Mouse (Mus musculus) heart, embryonic 15.5 days (tissue): Measurements from ENCODE around the gene Dst. TPM values are rescaled to one million over a fixed set of nuclear protein-coding genes. Genes with fewer than 3 reads are reported as not detected.

Experiments used
- ATAC-seq: fragments of 200-750 bp; cut with Nextera tagmentation; replicated peaks from 2 replicates; pipeline ENCODE4 v1.8.0; 2017; ENCODE audit warnings: low read depth, moderate TSS enrichment; ENCODE audit not compliant: insufficient number of reproducible peaks, insufficient read depth, low FRiP score
- H3K27ac ChIP-seq: fragments of 300-500 bp; sonication (generic); 2 replicates; pipeline ENCODE4 v1.5.1; 2015; ENCODE audit warnings: mild to moderate bottlenecking, inconsistent platforms
- H3K27me3 ChIP-seq: fragments of 300-500 bp; sonication (generic); 2 replicates; pipeline ENCODE4 v1.6.1; 2015; ENCODE audit warnings: inconsistent platforms
- H3K36me3 ChIP-seq: fragments of 300-500 bp; sonication (generic); 2 replicates; pipeline ENCODE4 v1.6.1; 2015; ENCODE audit warnings: mild to moderate bottlenecking, inconsistent platforms
- H3K4me1 ChIP-seq: fragments of 300-500 bp; sonication (generic); replicated peaks from 2 replicates; pipeline ENCODE4 v1.6.1; 2015; ENCODE audit warnings: inconsistent platforms
- H3K4me2 ChIP-seq: fragments of 300-500 bp; sonication (generic); 2 replicates; pipeline ENCODE4 v1.6.1; 2015; ENCODE audit warnings: inconsistent platforms, mild to moderate bottlenecking, moderate library complexity
- H3K4me3 ChIP-seq: fragments of 300-500 bp; sonication (generic); 2 replicates; pipeline ENCODE4 v1.5.1; 2015; ENCODE audit warnings: mild to moderate bottlenecking, inconsistent platforms
- H3K9ac ChIP-seq: fragments of 300-500 bp; sonication (generic); 2 replicates; pipeline ENCODE4 v1.6.1; 2015; ENCODE audit warnings: mild to moderate bottlenecking, inconsistent platforms
- H3K9me3 ChIP-seq: fragments of 300-500 bp; sonication (generic); replicated peaks from 2 replicates; pipeline ENCODE4 v1.6.1; 2016; ENCODE audit warnings: inconsistent platforms
- WGBS: fragments of 180-500 bp; shearing (Covaris S2); methylation state at CpG from one replicate; pipeline ENCODE4 v1.1.7; 2015; ENCODE audit warnings: mixed read lengths; 5-methylcytosine and 5-hydroxymethylcytosine counted together
- polyA plus RNA-seq: library from polyadenylated mRNA; unstranded; fragments of >200 nt; fragmentation: Nextera tagmentation; extraction: Ambion mirVana; gene quantifications from 2 replicates; pipeline ENCODE4 v1.2.1, GENCODE M21; 2015

Gene Dst
- polyA plus RNA-seq, 1 experiment from 2014 or later = 21.4 TPM

DNA sequence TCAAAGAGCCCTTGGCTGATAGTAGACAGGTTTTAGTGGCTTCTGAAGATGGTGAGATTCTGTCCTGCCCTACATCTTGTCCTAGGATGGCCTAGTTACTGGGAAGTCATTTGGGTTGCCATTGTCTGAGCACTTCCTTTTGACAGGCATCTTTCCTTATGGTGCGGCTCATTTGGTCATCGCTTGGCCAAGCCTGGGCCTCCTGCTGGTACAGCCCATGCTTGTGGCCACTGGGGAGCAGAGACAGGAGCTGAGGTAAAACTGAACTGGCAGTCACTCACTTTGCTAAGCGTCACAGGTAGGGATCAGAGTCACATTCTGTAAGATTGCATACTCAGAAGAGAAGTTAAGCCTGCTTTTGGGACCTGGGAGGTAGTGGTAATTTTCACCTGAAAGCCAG lies 24.2 kb downstream of the Dst start:
- ATAC-seq = no peak
- no peaks in the 10 kb centered on the region for H3K36me3 ChIP-seq
- WGBS = 89% methylated on average over 3 of the region's 3 CpGs
- H3K4me1 ChIP-seq = 0 out of 2 replicates have a peak, but pooled peaks cover 2% of the 10 kb centered on the region
- H3K4me2 ChIP-seq = no peak overlapping the region
- H3K27ac ChIP-seq = no peak overlapping the region
- no peaks in the 10 kb centered on the region for H3K27me3 ChIP-seq
- H3K9ac ChIP-seq = no peak overlapping the region
- H3K9me3 ChIP-seq = no peaks in the 10 kb centered on the region
- H3K4me3 ChIP-seq = no peak overlapping the region

- Histone ChIP-seq H3K27ac (no peak overlapping the region), H3K4me2 (no peak overlapping the region), H3K36me3 (no peaks in the 10 kb centered on the region), H3K4me1 (0 out of 2 replicates have a peak, but pooled peaks cover 2% of the 10 kb centered on the region), H3K9ac (no peak overlapping the region), H3K27me3 (no peaks in the 10 kb centered on the region), H3K9me3 (no peaks in the 10 kb centered on the region), H3K4me3 (no peak overlapping the region)
- WGBS = 74% methylated on average over 14 of the region's 14 CpGs
- no peak for ATAC-seq
Observed at GRCm38 (mm10) chr1:33932845-33933499, 24.9 kb downstream of the Dst start.

GRCm38 (mm10) chr1:33935946-33936345 lies 27.9 kb downstream of the Dst start:
- ATAC-seq = no peak
- Histone ChIP-seq H3K4me3 (no peak overlapping the region), H3K36me3 (no peaks in the 10 kb centered on the region), H3K9ac (no peak overlapping the region), H3K4me1 (0 out of 2 replicates have a peak, but pooled peaks cover 2% of the 10 kb centered on the region), H3K9me3 (no peaks in the 10 kb centered on the region), H3K27ac (no peak overlapping the region), H3K27me3 (no peaks in the 10 kb centered on the region), H3K4me2 (no peak overlapping the region)
- WGBS = 61% methylated on average over 3 of the region's 3 CpGs

DNA sequence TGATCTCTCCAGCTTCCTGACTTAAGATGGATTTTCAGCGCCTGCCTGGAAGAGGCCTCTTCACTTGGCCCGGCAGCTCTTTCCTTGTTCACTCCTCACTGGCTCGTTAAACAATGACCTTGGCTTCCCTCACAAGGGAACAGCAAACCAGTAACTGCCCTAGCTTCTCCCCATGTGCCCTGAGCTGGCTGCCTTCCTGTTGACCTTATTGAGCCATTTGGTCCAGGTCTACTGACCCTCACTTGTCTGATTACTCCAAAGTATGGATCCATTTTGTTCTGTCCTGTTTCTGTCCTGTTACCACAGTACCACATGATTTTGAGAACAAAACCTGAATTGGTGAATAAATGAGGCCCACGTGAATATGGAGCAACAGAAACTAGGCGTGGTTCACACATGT lies 31.8 kb downstream of the Dst start:
- Histone ChIP-seq H3K9me3 (no peaks in the 10 kb centered on the region), H3K4me1 (peaks cover 6% of the 10 kb centered on the region; the same call in 1 of the 2 replicates), H3K36me3 (no peaks in the 10 kb centered on the region), H3K27ac (no peak overlapping the region), H3K4me2 (no peak overlapping the region), H3K4me3 (no peak overlapping the region), H3K9ac (no peak overlapping the region), H3K27me3 (no peaks in the 10 kb centered on the region)
- no peak for ATAC-seq
- 74% methylated on average over 5 of the region's 5 CpGs for WGBS

GRCm38 (mm10) chr1:33940364-33940928 lies 32.4 kb downstream of the Dst start:
- no peaks in the 10 kb centered on the region for H3K27me3 ChIP-seq
- H3K4me3 ChIP-seq = no peak overlapping the region
- no peaks in the 10 kb centered on the region for H3K9me3 ChIP-seq
- H3K27ac ChIP-seq = no peak overlapping the region
- ATAC-seq = no peak
- WGBS = 84% methylated on average over 11 of the region's 11 CpGs
- no peak overlapping the region for H3K9ac ChIP-seq
- H3K36me3 ChIP-seq = no peaks in the 10 kb centered on the region
- H3K4me1 ChIP-seq = peaks cover 11% of the 10 kb centered on the region
- H3K4me2 ChIP-seq = no peak overlapping the region

- no peak overlapping the region for H3K27ac ChIP-seq
- H3K27me3 ChIP-seq = no peaks in the 10 kb centered on the region
- peaks cover 29% of the 10 kb centered on the region for H3K4me1 ChIP-seq
- no peak overlapping the region for H3K4me3 ChIP-seq
- H3K9ac ChIP-seq = no peak overlapping the region
- 87% methylated on average over 8 of the region's 8 CpGs for WGBS
- no peaks in the 10 kb centered on the region for H3K36me3 ChIP-seq
- ATAC-seq = no peak
- no peaks in the 10 kb centered on the region for H3K9me3 ChIP-seq
- no peak overlapping the region for H3K4me2 ChIP-seq
Observed at GRCm38 (mm10) chr1:33942638-33943037, 34.6 kb downstream of the Dst start.

DNA sequence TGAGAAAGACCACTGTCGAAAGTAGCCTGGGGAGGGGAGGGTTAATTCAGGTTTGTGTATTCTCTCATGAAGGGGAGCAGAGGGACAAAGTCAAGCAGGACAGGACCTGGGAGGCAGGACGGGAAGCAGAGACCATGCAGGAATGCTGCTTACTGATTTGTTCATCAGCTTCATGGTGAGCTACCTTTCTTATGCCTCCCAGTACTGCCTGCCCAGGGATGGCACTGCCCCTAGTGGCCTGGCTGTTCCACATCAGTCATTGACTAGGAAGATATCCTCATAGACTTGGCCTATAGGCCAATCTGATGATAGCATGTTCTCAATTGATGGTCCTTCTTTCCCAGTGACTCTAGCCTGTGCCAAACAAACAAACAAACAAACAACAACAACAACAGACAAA lies 35.9 kb downstream of the Dst start:
- Histone ChIP-seq H3K4me1 (peaks cover 32% of the 10 kb centered on the region), H3K4me2 (no peak overlapping the region), H3K9ac (no peak overlapping the region), H3K4me3 (no peak overlapping the region), H3K9me3 (no peaks in the 10 kb centered on the region), H3K27me3 (no peaks in the 10 kb centered on the region), H3K27ac (no peak overlapping the region), H3K36me3 (no peaks in the 10 kb centered on the region)
- no peak for ATAC-seq
- 88% methylated on average over 2 of the region's 2 CpGs for WGBS

DNA sequence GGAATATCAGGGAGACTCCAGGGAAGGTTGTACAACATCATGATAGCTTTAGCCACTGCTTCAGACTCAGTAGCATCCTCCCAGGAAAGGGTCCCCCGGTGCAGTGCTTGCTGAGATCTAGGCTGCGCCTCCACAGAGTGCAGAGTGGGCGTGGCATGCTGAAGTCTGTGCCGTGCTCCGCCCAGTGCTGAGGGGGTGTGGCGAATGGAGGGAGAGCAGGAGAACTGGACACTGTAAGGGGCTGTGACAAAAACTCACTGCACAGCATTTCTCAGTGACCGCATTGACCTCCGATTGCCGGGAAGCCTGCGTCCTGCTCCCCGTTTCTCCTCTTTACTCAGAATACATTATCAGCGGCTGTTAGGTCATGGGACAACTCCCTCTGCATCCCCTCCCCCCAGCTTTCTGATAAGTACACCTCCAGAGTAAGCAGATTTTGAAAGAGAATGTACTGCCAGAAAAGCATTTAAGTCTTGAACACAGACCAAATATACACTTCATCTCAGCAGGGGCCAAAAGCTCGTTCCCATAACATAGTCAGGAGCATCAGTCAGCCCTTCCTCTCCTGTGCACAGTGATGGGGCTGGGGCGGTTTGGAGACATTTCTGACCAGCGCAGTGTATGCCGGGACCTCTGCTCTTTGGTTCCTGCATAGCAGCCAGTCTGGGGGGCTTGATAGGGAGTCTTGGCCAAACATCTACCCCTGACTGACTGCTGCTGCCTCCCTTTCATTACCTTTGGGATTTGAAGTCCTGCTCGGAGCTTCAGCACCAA lies 37.1 kb downstream of the Dst start:
- Histone ChIP-seq H3K27ac (peak overlapping the region; percentile 65), H3K9me3 (no peaks in the 10 kb centered on the region), H3K9ac (peak overlapping the region; percentile 33; the same call in 1 of the 2 replicates), H3K4me1 (peaks cover 32% of the 10 kb centered on the region), H3K27me3 (no peaks in the 10 kb centered on the region), H3K4me2 (peak overlapping the region; percentile 61), H3K36me3 (no peaks in the 10 kb centered on the region), H3K4me3 (peak overlapping the region; percentile 38)
- 34% methylated on average over 17 of the region's 17 CpGs for WGBS
- ATAC-seq = peak; percentile 91

DNA sequence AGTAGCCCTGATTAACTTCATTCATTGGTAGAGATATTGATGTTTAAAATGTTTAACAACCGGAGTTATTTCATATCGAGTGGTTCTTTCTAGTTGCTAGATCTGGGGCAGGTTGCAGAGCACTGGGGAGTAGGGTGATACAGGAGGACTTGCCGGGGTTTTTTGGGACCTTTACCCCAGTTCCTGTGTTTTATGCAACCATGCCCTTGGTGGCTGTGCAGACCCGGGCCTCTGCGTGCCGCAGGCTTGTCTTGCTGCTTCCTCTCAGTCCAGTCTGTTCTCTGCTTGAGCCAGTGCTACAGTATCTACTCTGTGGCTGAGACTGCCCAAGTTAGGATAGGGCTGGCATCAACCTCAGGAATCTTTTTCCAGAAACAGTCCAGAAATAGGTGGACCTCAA lies 37.7 kb downstream of the Dst start:
- ATAC-seq = no peak
- Histone ChIP-seq H3K4me2 (no peak overlapping the region), H3K27me3 (no peaks in the 10 kb centered on the region), H3K27ac (peak overlapping the region; percentile 65), H3K9ac (no peak overlapping the region), H3K36me3 (no peaks in the 10 kb centered on the region), H3K4me3 (no peak overlapping the region), H3K9me3 (no peaks in the 10 kb centered on the region), H3K4me1 (peaks cover 32% of the 10 kb centered on the region)
- WGBS = 79% methylated on average over 6 of the region's 6 CpGs

GRCm38 (mm10) chr1:33946601-33947395 lies 38.8 kb downstream of the Dst start:
- no peaks in the 10 kb centered on the region for H3K9me3 ChIP-seq
- no peak overlapping the region for H3K4me3 ChIP-seq
- H3K4me1 ChIP-seq = peaks cover 32% of the 10 kb centered on the region
- H3K9ac ChIP-seq = no peak overlapping the region
- H3K27me3 ChIP-seq = no peaks in the 10 kb centered on the region
- H3K27ac ChIP-seq = peak overlapping the region; percentile 75
- no peak overlapping the region for H3K4me2 ChIP-seq
- no peaks in the 10 kb centered on the region for H3K36me3 ChIP-seq
- WGBS = 59% methylated on average over 12 of the region's 12 CpGs
- peak; percentile 68; the same call in 1 of the 2 replicates for ATAC-seq

DNA sequence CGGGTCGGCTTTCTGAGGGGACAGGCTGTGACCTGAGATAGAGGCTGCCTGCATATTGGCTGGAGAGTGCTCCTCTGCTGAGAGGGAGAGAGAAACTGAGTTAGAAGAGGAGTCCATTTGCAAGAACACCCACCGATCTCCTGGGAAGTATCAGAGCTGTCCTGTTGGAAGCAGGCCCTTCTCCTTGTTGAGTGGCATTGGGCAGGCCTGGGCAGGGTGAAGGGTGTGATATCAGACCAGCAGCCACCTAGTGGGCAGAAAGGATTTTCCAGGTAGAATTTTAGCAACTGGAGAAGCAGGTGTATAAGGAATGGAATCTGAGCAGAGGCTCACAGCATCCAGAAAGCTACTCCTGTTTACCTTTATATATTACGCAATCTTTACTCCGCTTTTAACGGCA lies 39.8 kb downstream of the Dst start:
- Histone ChIP-seq H3K27ac (peak overlapping the region; percentile 75), H3K4me3 (no peak overlapping the region), H3K27me3 (no peaks in the 10 kb centered on the region), H3K36me3 (no peaks in the 10 kb centered on the region), H3K9ac (no peak overlapping the region), H3K4me1 (peaks cover 32% of the 10 kb centered on the region), H3K9me3 (no peaks in the 10 kb centered on the region), H3K4me2 (no peak overlapping the region)
- WGBS = 74% methylated on average over 6 of the region's 6 CpGs
- no peak for ATAC-seq
